Mouse (Mus musculus) ES-Bruce4 (cell line): ENCODE results near the gene Os9. TPM values are rescaled to one million over a fixed set of nuclear protein-coding genes. Genes with fewer than 3 reads are reported as not detected.

Source experiments
- H3K27ac ChIP-seq: 2 replicates; pipeline ENCODE4 v1.5.1; 2012; ENCODE audit warnings: low read length, inconsistent platforms; ENCODE audit not compliant: insufficient read depth
- H3K27me3 ChIP-seq: 2 replicates; pipeline ENCODE4 v1.6.1; 2012; ENCODE audit warnings: mild to moderate bottlenecking, low read length, inconsistent platforms; ENCODE audit not compliant: control insufficient read depth, poor library complexity, insufficient read depth, severe bottlenecking
- H3K36me3 ChIP-seq: 2 replicates; pipeline ENCODE4 v1.6.1; 2012; ENCODE audit warnings: inconsistent platforms, mild to moderate bottlenecking, low read length, moderate library complexity; ENCODE audit not compliant: control insufficient read depth, poor library complexity, insufficient read depth, severe bottlenecking
- H3K4me1 ChIP-seq: one replicate; pipeline ENCODE4 v1.8.1; 2011; ENCODE audit warnings: low read length; ENCODE audit not compliant: control insufficient read depth, insufficient read depth
- H3K4me3 ChIP-seq: 2 replicates; pipeline ENCODE4 v1.5.1; 2011; ENCODE audit warnings: low read depth, mild to moderate bottlenecking, low read length
- H3K9ac ChIP-seq: 2 replicates; pipeline ENCODE4 v1.6.1; 2012; ENCODE audit warnings: low read depth, mild to moderate bottlenecking, inconsistent platforms; ENCODE audit not compliant: poor library complexity, severe bottlenecking
- H3K9me3 ChIP-seq: replicated peaks from 2 replicates; pipeline ENCODE4 v1.6.1; 2012; ENCODE audit warnings: mild to moderate bottlenecking, low read length, inconsistent platforms; ENCODE audit not compliant: control insufficient read depth, poor library complexity, insufficient read depth, severe bottlenecking
- CTCF ChIP-seq: IDR thresholded peaks from one replicate; pipeline ENCODE4 v1.8.1; 2011; ENCODE audit warnings: low read depth, low read length
- EP300 ChIP-seq: IDR thresholded peaks from 2 replicates; pipeline ENCODE4 v1.6.1; 2011; ENCODE audit warnings: low read depth, low read length; ENCODE audit not compliant: insufficient read depth
- POLR2A ChIP-seq: IDR thresholded peaks from one replicate; pipeline ENCODE4 v1.8.1; 2011; ENCODE audit warnings: low read length; ENCODE audit not compliant: insufficient read depth
- polyA plus RNA-seq: library from polyadenylated mRNA; stranded (reverse); fragments of >200 nt; gene quantifications from 2 replicates; pipeline ENCODE4 v1.2.4, GENCODE M21; 2011; ENCODE audit warnings: low read depth; ENCODE audit not compliant: missing spikeins, insufficient read depth, insufficient read length

Gene Os9
- polyA plus RNA-seq, 1 experiment = 16.7 TPM

DNA sequence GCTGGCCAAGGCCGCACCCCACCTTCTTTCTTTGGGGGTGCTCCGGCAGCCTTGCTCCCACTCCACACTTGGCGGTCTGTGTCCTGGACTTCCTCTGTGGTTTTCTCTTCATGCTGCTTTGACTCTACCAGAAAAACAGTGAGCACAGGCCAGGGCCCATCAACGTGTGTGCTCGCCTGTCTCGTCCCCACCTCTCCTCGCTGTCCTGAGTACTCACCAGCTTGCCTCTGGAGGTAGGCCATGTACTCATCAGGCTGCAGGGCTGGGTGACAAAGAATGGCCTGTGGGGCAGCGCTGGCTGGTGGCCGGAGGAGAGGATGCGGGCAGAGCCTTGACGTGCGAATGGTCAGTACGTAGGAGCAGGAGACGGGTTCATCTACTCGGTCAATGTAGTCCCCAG, 21.1 kb downstream of the Os9 start:
- H3K4me1 ChIP-seq = no peaks in the 10 kb centered on the region
- H3K9me3 ChIP-seq = no peaks in the 10 kb centered on the region
- no peaks in the 10 kb centered on the region for H3K27me3 ChIP-seq
- H3K4me3 ChIP-seq = no peak overlapping the region
- no peak overlapping the region for H3K9ac ChIP-seq
- no peak overlapping the region for H3K27ac ChIP-seq
- TF ChIP-seq POLR2A (no peak), EP300 (no peak), CTCF (no peak)
- H3K36me3 ChIP-seq = no peaks in the 10 kb centered on the region

DNA sequence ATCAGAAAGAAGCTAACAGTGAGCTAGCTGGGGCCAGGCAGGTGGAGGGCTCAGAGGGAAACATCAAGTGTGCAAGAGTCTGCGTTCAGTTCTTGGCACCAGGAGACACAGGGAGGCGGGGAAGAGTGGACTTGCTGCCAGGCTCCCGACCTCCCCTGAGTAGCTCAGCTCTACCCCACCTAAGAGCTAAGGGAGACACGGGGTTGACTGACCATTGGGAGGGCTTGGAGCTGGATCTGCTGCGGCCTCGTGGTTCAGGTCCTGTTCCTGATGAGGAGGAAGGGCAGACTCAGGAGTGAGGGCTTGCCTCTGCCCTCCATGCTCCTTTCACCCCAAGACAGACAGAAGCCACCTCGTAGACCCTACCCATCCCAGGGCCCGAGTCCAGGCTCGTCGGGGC, 21.7 kb downstream of the Os9 start:
- Histone ChIP-seq H3K36me3 (no peaks in the 10 kb centered on the region), H3K9ac (no peak overlapping the region), H3K4me1 (no peaks in the 10 kb centered on the region), H3K4me3 (no peak overlapping the region), H3K27me3 (no peaks in the 10 kb centered on the region), H3K27ac (no peak overlapping the region), H3K9me3 (no peaks in the 10 kb centered on the region)
- TF ChIP-seq CTCF = no peak
- TF ChIP-seq EP300 = no peak
- TF ChIP-seq POLR2A = no peak

DNA sequence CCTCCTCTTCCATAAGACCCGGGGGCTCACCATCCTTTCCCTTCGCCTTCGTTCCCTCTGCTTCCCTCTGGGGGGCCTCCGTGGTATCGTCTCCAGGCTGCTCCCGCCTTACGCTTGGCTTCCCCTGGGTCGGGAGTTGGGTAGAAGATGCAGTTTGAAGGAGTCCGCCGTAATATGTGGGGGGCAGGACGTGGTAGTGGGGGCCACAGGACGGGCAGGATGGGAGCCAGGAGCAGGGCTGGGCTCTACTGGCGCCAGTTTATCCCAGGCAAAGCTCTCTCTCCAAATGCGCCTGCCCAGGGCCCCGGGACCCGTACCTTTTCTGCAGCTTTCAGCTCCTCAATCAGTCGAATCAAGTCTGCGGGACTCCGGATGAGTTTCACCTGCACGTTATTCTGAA, 22.4 kb downstream of the Os9 start:
- Histone ChIP-seq H3K27me3 (no peaks in the 10 kb centered on the region), H3K9me3 (no peaks in the 10 kb centered on the region), H3K36me3 (no peaks in the 10 kb centered on the region), H3K4me1 (no peaks in the 10 kb centered on the region), H3K27ac (no peak overlapping the region), H3K9ac (no peak overlapping the region), H3K4me3 (no peak overlapping the region)
- TF ChIP-seq EP300 (no peak), CTCF (peak; percentile 1), POLR2A (no peak)

DNA sequence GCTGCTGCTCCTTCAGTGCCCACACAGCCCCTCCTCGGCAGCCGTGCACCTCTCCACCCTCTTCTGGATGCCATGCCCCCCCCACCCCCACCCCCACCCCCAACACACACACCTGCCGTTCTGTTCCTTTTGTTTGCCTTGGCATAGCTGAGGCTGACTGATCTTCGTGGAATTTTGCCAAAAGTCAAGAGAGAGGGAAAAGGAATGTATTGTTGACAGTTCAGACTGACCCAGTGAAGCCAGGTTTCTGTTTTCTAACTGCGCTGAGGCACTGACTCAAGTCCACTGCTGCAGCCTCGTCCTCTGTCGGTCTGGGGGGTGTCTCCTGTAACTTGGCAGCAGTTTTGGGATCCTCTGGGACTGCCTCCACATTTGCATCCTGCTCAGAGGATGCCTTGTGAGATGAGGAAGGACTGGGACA, 26.5 kb downstream of the Os9 start:
- peaks cover 2% of the 10 kb centered on the region; the same call in 1 of the 2 replicates for H3K27me3 ChIP-seq
- H3K9ac ChIP-seq = no peak overlapping the region
- no peaks in the 10 kb centered on the region for H3K36me3 ChIP-seq
- no peaks in the 10 kb centered on the region for H3K4me1 ChIP-seq
- H3K4me3 ChIP-seq = no peak overlapping the region
- no peaks in the 10 kb centered on the region for H3K9me3 ChIP-seq
- H3K27ac ChIP-seq = no peak overlapping the region
- TF ChIP-seq CTCF (no peak), POLR2A (no peak), EP300 (no peak)

DNA sequence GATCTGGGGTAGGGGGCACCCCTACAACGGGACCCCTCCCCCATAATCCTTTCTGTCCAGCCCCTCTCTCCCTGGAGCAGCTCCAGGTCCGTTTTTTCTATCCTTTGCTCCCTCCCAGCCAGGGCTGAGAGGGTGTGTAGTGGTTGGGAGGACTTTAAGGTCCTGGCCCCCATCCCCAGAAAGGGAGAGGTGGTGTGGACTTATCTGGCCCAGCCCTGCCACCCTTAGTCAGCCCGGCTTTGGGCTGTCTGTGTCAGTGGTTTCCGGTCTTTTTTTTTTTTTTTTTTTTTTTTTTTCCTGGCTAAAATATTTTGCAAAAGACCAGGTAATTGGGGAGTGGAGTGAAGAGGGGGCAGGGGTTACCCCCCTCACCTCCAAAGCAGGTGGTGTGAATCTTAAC, 28.2 kb downstream of the Os9 start:
- no peak overlapping the region for H3K9ac ChIP-seq
- H3K36me3 ChIP-seq = no peaks in the 10 kb centered on the region
- no peaks in the 10 kb centered on the region for H3K9me3 ChIP-seq
- TF ChIP-seq POLR2A (no peak), EP300 (no peak), CTCF (no peak)
- H3K4me3 ChIP-seq = no peak overlapping the region
- no peaks in the 10 kb centered on the region for H3K4me1 ChIP-seq
- no peak overlapping the region for H3K27ac ChIP-seq
- H3K27me3 ChIP-seq = peaks cover 2% of the 10 kb centered on the region; the same call in 1 of the 2 replicates

DNA sequence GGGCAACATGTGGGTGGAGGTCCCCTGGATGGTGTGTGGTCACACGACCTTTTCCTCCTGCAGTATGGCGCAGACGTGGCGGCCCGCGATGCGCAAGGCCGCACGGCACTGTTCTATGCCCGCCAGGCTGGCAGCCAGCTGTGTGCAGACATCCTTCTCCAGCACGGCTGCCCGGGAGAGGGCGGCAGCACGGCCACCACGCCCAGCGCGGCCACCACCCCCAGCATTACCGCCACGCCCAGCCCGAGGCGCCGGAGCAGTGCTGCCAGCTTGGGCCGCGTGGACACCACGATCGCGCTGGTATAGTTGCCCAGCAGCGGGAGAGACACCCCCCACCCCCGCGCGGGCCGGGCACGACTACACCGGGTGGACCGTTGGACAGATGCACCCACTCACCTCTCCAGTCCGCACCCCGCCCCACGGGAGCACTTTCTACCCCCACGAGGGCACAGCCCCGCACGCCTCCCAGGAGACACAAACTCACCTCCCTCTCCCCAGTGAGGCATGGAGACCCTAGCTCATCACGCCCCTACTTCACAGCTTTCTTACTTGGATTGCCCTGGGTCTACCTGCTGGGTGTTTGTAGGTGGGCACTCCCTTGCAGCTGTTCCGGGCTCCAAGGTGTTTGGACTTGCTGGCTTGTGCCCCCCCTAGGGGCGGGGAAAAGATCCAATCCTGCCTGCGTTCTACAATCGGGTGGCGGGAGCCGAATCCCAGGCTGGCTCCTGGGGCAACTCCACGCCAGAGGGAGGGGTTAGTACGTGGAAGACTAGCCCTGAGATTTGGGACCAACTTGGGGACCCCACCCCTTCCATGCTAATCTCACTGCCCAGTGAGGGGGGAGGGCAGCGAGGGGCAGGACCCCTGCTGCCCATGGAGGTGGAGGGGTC, 29.2 kb downstream of the Os9 start:
- Histone ChIP-seq H3K27me3 (peaks cover 2% of the 10 kb centered on the region; the same call in 1 of the 2 replicates), H3K4me1 (no peaks in the 10 kb centered on the region), H3K4me3 (peak overlapping the region; percentile 24), H3K36me3 (no peaks in the 10 kb centered on the region), H3K9me3 (no peaks in the 10 kb centered on the region), H3K27ac (no peak overlapping the region), H3K9ac (no peak overlapping the region)
- TF ChIP-seq CTCF (no peak), EP300 (no peak), POLR2A (no peak)
